Mouse (Mus musculus) MEL (cell line): ENCODE measurements at regions not wholly inside any gene's neighbourhood (a gene's known extent, or its start where the extent isn't known, plus 50 kb on each side); places are given as distances from the start of the nearest gene placed in this dataset.

Experiments
- DNase-seq: peaks from one replicate; pipeline ENCODE4 v3.0.0; 2011; ENCODE audit warnings: low read depth, low spot score
- H3K27ac ChIP-seq: 2 replicates; pipeline ENCODE4 v1.5.1; 2012; ENCODE audit warnings: low read depth, mild to moderate bottlenecking, control low read depth, low read length, moderate library complexity; ENCODE audit not compliant: control insufficient read depth
- H3K27me3 ChIP-seq, 2 experiments: fragments of 150-350 bp in 1 of 2; sonication (generic) in 1 of 2; 2 replicates each; pipeline ENCODE4 v1.6.1; 2012; ENCODE audit warnings: low read length in 2 of 2, mild to moderate bottlenecking in 2 of 2, improper control_type of control experiment in 1 of 2, moderate library complexity in 1 of 2; ENCODE audit not compliant: insufficient read depth in 2 of 2, control insufficient read depth in 1 of 2
- H3K36me3 ChIP-seq, 2 experiments: 2 replicates each; pipeline ENCODE4 v1.6.1; 2012 to 2014; ENCODE audit warnings: low read length in 2 of 2, improper control_type of control experiment in 1 of 2, inconsistent platforms in 1 of 2, mild to moderate bottlenecking in 1 of 2; ENCODE audit not compliant: insufficient read depth in 2 of 2, control insufficient read depth in 1 of 2
- H3K4me1 ChIP-seq, 2 experiments: fragments of 150-350 bp in 1 of 2; sonication (generic) in 1 of 2; 2 replicates each; pipeline ENCODE4 v1.6.1; 2012; ENCODE audit warnings: low read length in 2 of 2, improper control_type of control experiment in 1 of 2, mild to moderate bottlenecking in 1 of 2; ENCODE audit not compliant: insufficient read depth in 2 of 2, control insufficient read depth in 1 of 2
- H3K4me3 ChIP-seq, 2 experiments: fragments of 150-350 bp in 1 of 2; sonication (generic) in 1 of 2; 2 replicates each; pipeline ENCODE4 v1.5.1; 2012; ENCODE audit warnings: low read depth in 2 of 2, low read length in 2 of 2, mild to moderate bottlenecking in 2 of 2, moderate library complexity in 2 of 2, control low read depth in 1 of 2, improper control_type of control experiment in 1 of 2; ENCODE audit not compliant: control insufficient read depth in 1 of 2, insufficient read depth in 1 of 2
- H3K79me2 ChIP-seq: 2 replicates; pipeline ENCODE4 v1.6.1; 2012; ENCODE audit warnings: mild to moderate bottlenecking, low read length, moderate library complexity; ENCODE audit not compliant: control insufficient read depth, poor library complexity, insufficient read depth
- H3K9ac ChIP-seq: 2 replicates; pipeline ENCODE4 v1.6.1; 2012; ENCODE audit warnings: low read depth, mild to moderate bottlenecking, control low read depth, low read length, moderate library complexity; ENCODE audit not compliant: control insufficient read depth, poor library complexity, severe bottlenecking
- H3K9me3 ChIP-seq: fragments of 150-350 bp; sonication (generic); replicated peaks from 2 replicates; pipeline ENCODE4 v1.6.1; 2012; ENCODE audit warnings: mild to moderate bottlenecking, low read length, improper control_type of control experiment, moderate library complexity; ENCODE audit not compliant: insufficient read depth
- CHD1 ChIP-seq: IDR thresholded peaks from 2 replicates; pipeline ENCODE4 v1.6.1; 2012; ENCODE audit warnings: low read depth, mild to moderate bottlenecking, inconsistent platforms, low read length, improper control_type of control experiment
- CHD2 ChIP-seq: IDR thresholded peaks from 2 replicates; pipeline ENCODE4 v1.6.1; 2011; ENCODE audit warnings: low read length, improper control_type of control experiment
- CTCF ChIP-seq, 3 experiments: IDR thresholded peaks in 2 of 3; conservative IDR thresholded peaks in 1 of 3; 2 replicates each; pipeline ENCODE4 v1.5.1; 2011 to 2012; ENCODE audit warnings: low read length in 3 of 3, low read depth in 2 of 3, mild to moderate bottlenecking in 2 of 3, improper control_type of control experiment in 1 of 3, inconsistent platforms in 1 of 3, mixed read lengths in 1 of 3, moderate library complexity in 1 of 3; ENCODE audit not compliant: control insufficient read depth in 1 of 3, insufficient read depth in 1 of 3, poor library complexity in 1 of 3, severe bottlenecking in 1 of 3
- E2F4 ChIP-seq: IDR thresholded peaks from 2 replicates; pipeline ENCODE4 v1.6.1; 2011; ENCODE audit warnings: low read depth, low read length, improper control_type of control experiment, borderline replicate concordance
- ELF1 ChIP-seq: IDR thresholded peaks from 2 replicates; pipeline ENCODE4 v1.6.1; 2014; ENCODE audit warnings: low read depth, mild to moderate bottlenecking, inconsistent platforms, low read length, improper control_type of control experiment, moderate library complexity
- ETS1 ChIP-seq: IDR thresholded peaks from 2 replicates; pipeline ENCODE4 v1.6.1; 2012; ENCODE audit warnings: low read depth, mild to moderate bottlenecking, inconsistent platforms, low read length, improper control_type of control experiment, moderate library complexity
- GATA1 ChIP-seq: IDR thresholded peaks from 2 replicates; pipeline ENCODE4 v1.6.1; 2011; ENCODE audit warnings: low read depth, low read length, improper control_type of control experiment
- HCFC1 ChIP-seq: IDR thresholded peaks from 2 replicates; pipeline ENCODE4 v1.6.1; 2012; ENCODE audit warnings: low read depth, mild to moderate bottlenecking, inconsistent platforms, low read length, improper control_type of control experiment, moderate library complexity
- JUND ChIP-seq: IDR thresholded peaks from 2 replicates; pipeline ENCODE4 v1.6.1; 2011; ENCODE audit warnings: low read depth, mild to moderate bottlenecking, improper control_type of control experiment, low read length
- KAT2A ChIP-seq: conservative IDR thresholded peaks from 2 replicates; pipeline ENCODE4 v1.6.1; 2012; ENCODE audit warnings: low read depth, low read length, improper control_type of control experiment, inconsistent platforms
- MAFK ChIP-seq: IDR thresholded peaks from 2 replicates; pipeline ENCODE4 v1.6.1; 2011; ENCODE audit warnings: low read depth, mild to moderate bottlenecking, low read length, improper control_type of control experiment, borderline replicate concordance
- MAX ChIP-seq: IDR thresholded peaks from 2 replicates; pipeline ENCODE4 v1.6.1; 2011; ENCODE audit warnings: low read length, improper control_type of control experiment
- MAZ ChIP-seq: IDR thresholded peaks from 2 replicates; pipeline ENCODE4 v1.6.1; 2012; ENCODE audit warnings: low read depth, mild to moderate bottlenecking, inconsistent platforms, low read length, improper control_type of control experiment
- MYC ChIP-seq: IDR thresholded peaks from 2 replicates; pipeline ENCODE4 v1.6.1; 2011; ENCODE audit warnings: low read depth, mild to moderate bottlenecking, low read length, improper control_type of control experiment, moderate library complexity
- POLR2A ChIP-seq, 2 experiments: IDR thresholded peaks; 2 replicates each; pipeline ENCODE4 v1.6.1; 2011 to 2012; ENCODE audit warnings: low read length in 2 of 2, mild to moderate bottlenecking in 2 of 2, control low read depth in 1 of 2, improper control_type of control experiment in 1 of 2, low read depth in 1 of 2, moderate library complexity in 1 of 2; ENCODE audit not compliant: control insufficient read depth in 1 of 2, insufficient read depth in 1 of 2, poor library complexity in 1 of 2
- POLR2AphosphoS2 ChIP-seq: IDR thresholded peaks from 2 replicates; pipeline ENCODE4 v1.6.1; 2011; ENCODE audit warnings: low read length, improper control_type of control experiment
- SMC3 ChIP-seq: IDR thresholded peaks from 2 replicates; pipeline ENCODE4 v1.6.1; 2011; ENCODE audit warnings: low read depth, low read length, improper control_type of control experiment
- TAL1 ChIP-seq: IDR thresholded peaks from 2 replicates; pipeline ENCODE4 v1.6.1; 2012; ENCODE audit warnings: mild to moderate bottlenecking, inconsistent platforms, low read length, moderate library complexity, mixed read lengths
- TBP ChIP-seq: IDR thresholded peaks from 2 replicates; pipeline ENCODE4 v1.8.0; 2011; ENCODE audit warnings: low read depth, low read length, improper control_type of control experiment
- TCF12 ChIP-seq: IDR thresholded peaks from 2 replicates; pipeline ENCODE4 v1.6.1; 2014; ENCODE audit warnings: low read depth, mild to moderate bottlenecking, inconsistent platforms, low read length, improper control_type of control experiment, moderate library complexity

- Histone ChIP-seq H3K79me2 (no peaks in the 10 kb centered on the region), H3K4me1 (no peaks in the 10 kb centered on the region), H3K4me3 (no peak overlapping the region), H3K27me3 (no peaks in the 10 kb centered on the region), H3K27ac (no peak overlapping the region), H3K9ac (no peak overlapping the region), H3K9me3 (no peaks in the 10 kb centered on the region), H3K36me3 (no peaks in the 10 kb centered on the region)
- DNase-seq, result no peak
- TF ChIP-seq CHD2 (no peak), POLR2A (IDR thresholded peaks at IDR 0.05; ENCODE audit: control insufficient read depth in 1 of 2, insufficient read depth in 1 of 2, low read depth in 1 of 2, low read length in 2 of 2, poor library complexity in 1 of 2) (no peak), HCFC1 (no peak)
These were observed 141.7 kb upstream of the Zfp618 start for GRCm38 (mm10) chr4:62823555-62824250.

GRCm38 (mm10) chr4:62824581-62824980 is 140.8 kb upstream of the Zfp618 start:
- no peak overlapping the region for H3K4me3 ChIP-seq
- no peaks in the 10 kb centered on the region for H3K9me3 ChIP-seq
- H3K27ac ChIP-seq, result no peak overlapping the region
- H3K27me3 ChIP-seq, result no peaks in the 10 kb centered on the region
- H3K79me2 ChIP-seq, result no peaks in the 10 kb centered on the region
- no peak for DNase-seq
- no peaks in the 10 kb centered on the region for H3K36me3 ChIP-seq
- no peaks in the 10 kb centered on the region for H3K4me1 ChIP-seq
- H3K9ac ChIP-seq, result no peak overlapping the region
- TF ChIP-seq POLR2AphosphoS2, result no peak
- TF ChIP-seq GATA1, result no peak
- no peak for TF ChIP-seq CHD2
- no peak for TF ChIP-seq TAL1
- no peak for TF ChIP-seq E2F4
- no peak for TF ChIP-seq ELF1
- no peak for TF ChIP-seq JUND
- TF ChIP-seq TCF12, result no peak
- no peak for TF ChIP-seq CTCF (IDR thresholded peaks at IDR 0.05 in 2 of 3, conservative IDR thresholded peaks at IDR 0.05 in 1 of 3; ENCODE audit: control insufficient read depth in 1 of 3, insufficient read depth in 1 of 3, low read depth in 2 of 3, low read length in 3 of 3, poor library complexity in 1 of 3, severe bottlenecking in 1 of 3)
- TF ChIP-seq TBP, result no peak
- TF ChIP-seq SMC3, result no peak
- TF ChIP-seq MAX, result no peak
- TF ChIP-seq ETS1, result no peak
- TF ChIP-seq MAFK, result no peak
- no peak for TF ChIP-seq HCFC1
- no peak for TF ChIP-seq MAZ
- no peak for TF ChIP-seq KAT2A
- no peak for TF ChIP-seq CHD1
- TF ChIP-seq MYC, result no peak
